Mouse (Mus musculus) heart, embryonic 15.5 days (tissue): ENCODE measurements around the gene Tnni3. TPM values are rescaled to one million over a fixed set of nuclear protein-coding genes. Genes with fewer than 3 reads are reported as not detected.

ENCODE experiments used
- polyA plus RNA-seq: library from polyadenylated mRNA; unstranded; fragments of >200 nt; fragmentation: Nextera tagmentation; extraction: Ambion mirVana; gene quantifications from 2 replicates; pipeline ENCODE4 v1.2.1, GENCODE M21; 2015

The Tnni3 gene
- polyA plus RNA-seq, 1 experiment from 2014 or later: 3,427 TPM

Other genes starting within 250 kb of the Tnni3 start
- 0.08 and 0.13 TPM in 2 replicates for gene Ncr1, start 186.5 kb downstream of the Tnni3 start, polyA plus RNA-seq
- 0.18 and 0.48 TPM in 2 replicates for gene Gp6, start 126.5 kb downstream of the Tnni3 start, polyA plus RNA-seq
- 26.1 and 27.9 TPM in 2 replicates for gene Rdh13, start 78.6 kb downstream of the Tnni3 start, polyA plus RNA-seq
- gene Eps8l1, start 63.6 kb downstream of the Tnni3 start, polyA plus RNA-seq: 4.8 TPM in 2 replicates
- gene Ppp1r12c, start 22.5 kb downstream of the Tnni3 start, polyA plus RNA-seq: 32.5 and 43.7 TPM in 2 replicates
- gene Tnnt1, start 7.8 kb downstream of the Tnni3 start, polyA plus RNA-seq: 255 and 278 TPM in 2 replicates
- gene Dnaaf3, start 8.2 kb upstream of the Tnni3 start, polyA plus RNA-seq: 0.96 and 1.2 TPM in 2 replicates
- gene Syt5, start 23.3 kb upstream of the Tnni3 start, polyA plus RNA-seq: 1.3 and 2.0 TPM in 2 replicates
- not detected in 2 replicates for gene Ptprh, start 79.8 kb upstream of the Tnni3 start, polyA plus RNA-seq
- gene Tmem86b, start 107.2 kb upstream of the Tnni3 start, polyA plus RNA-seq: 1.5 and 1.6 TPM in 2 replicates
- gene Ppp6r1, start 134.8 kb upstream of the Tnni3 start, polyA plus RNA-seq: 6.2 and 8.2 TPM in 2 replicates
- gene Hspbp1, start 160.8 kb upstream of the Tnni3 start, polyA plus RNA-seq: 71.7 and 81.2 TPM in 2 replicates
- 0.79 TPM in 2 replicates for gene Brsk1, start 166.4 kb upstream of the Tnni3 start, polyA plus RNA-seq
- 0.11 TPM in 1 of 2 replicates, not detected in the other for gene Tmem150b, start 201.0 kb upstream of the Tnni3 start, polyA plus RNA-seq
- gene Kmt5c, start 215.9 kb upstream of the Tnni3 start, polyA plus RNA-seq: 47.8 and 59.4 TPM in 2 replicates
- gene Cox6b2, start 228.9 kb upstream of the Tnni3 start, polyA plus RNA-seq: 34.9 and 35.6 TPM in 2 replicates
- gene Fam71e2, start 247.1 kb upstream of the Tnni3 start, polyA plus RNA-seq: not detected in 2 replicates